Mouse (Mus musculus): ENCODE measurements around the gene Arhgef3. TPM values are rescaled to one million over a fixed set of nuclear protein-coding genes. Genes with fewer than 3 reads are reported as not detected.

The Arhgef3 gene
- total RNA-seq, 2 experiments from 2014 or later, result 25.3 to 45.5 TPM

GRCm38 (mm10) chr14:27262349-27262748 lies 147.7 kb downstream of the Arhgef3 start:
- DNase-seq (ENCODE audit: low spot score in 2 of 2), result no peak

DNA sequence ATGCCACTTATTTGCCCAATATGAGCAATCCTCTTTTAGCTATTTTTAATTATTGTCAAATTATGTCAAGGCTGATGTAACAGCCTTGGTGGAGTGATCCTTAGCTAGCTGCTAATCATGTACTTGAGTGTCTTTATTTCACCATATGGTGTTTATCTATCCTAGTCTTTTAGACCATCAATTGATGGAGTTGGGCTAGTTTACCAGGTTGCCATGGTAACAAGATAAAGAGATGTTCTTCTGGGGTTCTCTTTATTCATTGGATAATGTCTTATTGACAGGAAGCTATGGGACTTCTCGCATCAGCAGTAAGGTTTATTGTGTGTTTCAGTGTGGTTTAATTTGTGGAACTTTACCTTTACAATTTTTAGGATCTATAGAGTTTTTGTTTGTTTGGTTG lies 151.9 kb downstream of the Arhgef3 start:
- DNase-seq (ENCODE audit: low spot score in 2 of 2), result no peak

- no peak for DNase-seq (ENCODE audit: low spot score in 2 of 2)
These were observed 153.4 kb downstream of the Arhgef3 start for GRCm38 (mm10) chr14:27268137-27268536.

DNA sequence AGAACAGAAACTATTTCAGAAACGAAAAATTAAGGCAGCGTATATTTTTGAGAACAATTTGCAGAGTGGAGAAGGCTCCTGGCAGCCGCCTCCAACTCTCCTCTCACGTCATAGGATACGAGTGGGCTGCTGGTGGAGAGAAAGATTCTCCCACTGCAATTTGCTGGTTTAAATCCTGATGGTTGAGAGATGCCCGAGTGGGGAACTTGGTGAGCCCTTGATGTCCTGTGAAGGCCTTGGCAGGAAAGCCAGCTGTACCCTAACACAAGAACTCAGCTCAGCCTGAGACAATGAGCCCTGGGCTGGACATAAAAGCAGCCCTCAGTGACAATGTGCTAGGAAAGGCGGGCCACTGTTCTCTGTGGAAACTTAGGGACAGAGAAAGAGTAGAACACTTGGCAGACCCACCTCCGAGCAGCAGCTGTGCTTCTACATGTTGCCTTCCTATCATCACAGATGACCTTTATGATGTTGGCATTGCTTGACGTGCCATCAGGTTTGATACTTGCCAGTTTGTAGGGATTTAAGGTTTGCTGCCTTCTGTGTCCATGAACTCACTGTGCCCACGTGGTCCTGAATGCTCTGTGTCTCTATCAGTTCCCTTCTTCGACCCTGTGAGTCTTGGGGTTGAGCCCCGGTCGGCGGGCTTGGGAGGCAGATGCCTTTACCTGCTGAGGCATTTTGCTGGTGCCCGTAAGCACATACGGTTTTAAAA lies 154.4 kb downstream of the Arhgef3 start:
- DNase-seq (ENCODE audit: low spot score in 2 of 2), result no peak

DNA sequence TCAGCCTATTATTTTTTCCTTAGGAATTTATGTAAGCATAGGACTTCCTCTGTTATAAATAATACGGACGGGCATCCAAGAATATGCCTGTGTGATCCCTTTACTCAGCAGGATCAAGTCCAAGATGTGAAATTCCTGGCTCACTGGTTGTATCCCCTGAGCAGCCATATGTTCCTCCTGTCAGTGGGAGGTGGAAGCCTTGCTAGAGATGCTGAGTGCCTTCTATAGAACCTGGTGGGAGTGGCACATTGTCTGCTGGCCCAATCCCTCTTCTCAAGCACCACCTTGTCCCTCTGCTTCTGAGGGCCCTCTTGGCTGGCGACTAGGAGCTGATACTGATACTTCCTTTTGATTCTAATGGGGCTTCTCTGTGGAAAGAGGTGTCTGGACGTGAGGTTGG lies 155.1 kb downstream of the Arhgef3 start:
- DNase-seq (ENCODE audit: low spot score in 2 of 2), result no peak

DNA sequence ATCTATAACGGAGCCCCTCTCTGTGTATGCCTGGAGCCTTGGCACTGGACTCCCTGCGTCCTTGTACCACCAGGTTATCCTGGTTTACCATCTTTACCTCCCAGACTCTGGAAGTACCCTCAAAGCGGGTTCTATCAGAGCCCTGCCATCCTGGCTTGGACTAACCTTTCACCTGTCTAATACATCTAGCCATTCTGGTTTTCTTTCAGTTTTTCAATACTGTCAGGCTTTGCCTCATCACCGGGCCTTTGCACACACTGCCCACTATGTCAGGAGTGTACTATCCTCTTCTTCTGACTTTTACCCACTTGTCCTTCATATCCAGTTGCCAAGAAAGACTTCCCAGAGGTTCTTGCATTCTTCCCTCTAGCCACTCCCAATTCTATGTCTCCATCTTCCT lies 155.8 kb downstream of the Arhgef3 start:
- DNase-seq (ENCODE audit: low spot score in 2 of 2), result no peak

DNA sequence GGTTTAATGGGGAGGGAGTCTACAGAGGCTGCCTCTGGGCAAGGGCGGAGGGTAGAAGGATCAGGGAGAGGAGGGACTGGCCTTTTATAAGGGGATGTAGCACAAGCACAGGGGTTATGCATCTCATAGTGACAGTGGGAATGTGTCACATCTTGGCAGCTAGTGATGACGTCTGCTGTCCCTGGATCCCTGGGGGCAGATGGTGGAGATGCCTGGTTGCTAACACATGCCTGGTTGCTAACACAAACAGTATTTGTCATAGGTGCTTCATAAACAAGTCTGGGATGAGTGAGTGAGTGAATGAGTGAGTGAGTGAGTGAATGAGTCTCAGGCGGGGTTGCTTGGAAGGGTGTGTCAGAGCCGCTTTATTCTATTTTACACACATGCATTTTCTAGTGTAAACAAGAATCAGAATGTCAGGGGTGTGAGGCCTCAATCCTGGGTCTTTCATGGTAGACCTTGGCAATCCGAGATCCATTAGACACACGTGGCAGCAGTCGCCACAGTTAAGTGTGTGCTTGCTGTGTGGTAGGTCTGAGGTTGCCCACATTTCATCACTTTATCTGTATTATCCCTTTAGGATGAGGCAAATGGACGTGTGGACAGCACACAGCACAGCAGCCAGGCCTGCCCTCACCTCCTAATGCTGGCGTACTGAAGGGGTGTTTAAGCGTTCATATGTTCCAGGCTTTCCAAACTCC lies 156.8 kb downstream of the Arhgef3 start:
- no peak for DNase-seq (ENCODE audit: low spot score in 2 of 2)

DNA sequence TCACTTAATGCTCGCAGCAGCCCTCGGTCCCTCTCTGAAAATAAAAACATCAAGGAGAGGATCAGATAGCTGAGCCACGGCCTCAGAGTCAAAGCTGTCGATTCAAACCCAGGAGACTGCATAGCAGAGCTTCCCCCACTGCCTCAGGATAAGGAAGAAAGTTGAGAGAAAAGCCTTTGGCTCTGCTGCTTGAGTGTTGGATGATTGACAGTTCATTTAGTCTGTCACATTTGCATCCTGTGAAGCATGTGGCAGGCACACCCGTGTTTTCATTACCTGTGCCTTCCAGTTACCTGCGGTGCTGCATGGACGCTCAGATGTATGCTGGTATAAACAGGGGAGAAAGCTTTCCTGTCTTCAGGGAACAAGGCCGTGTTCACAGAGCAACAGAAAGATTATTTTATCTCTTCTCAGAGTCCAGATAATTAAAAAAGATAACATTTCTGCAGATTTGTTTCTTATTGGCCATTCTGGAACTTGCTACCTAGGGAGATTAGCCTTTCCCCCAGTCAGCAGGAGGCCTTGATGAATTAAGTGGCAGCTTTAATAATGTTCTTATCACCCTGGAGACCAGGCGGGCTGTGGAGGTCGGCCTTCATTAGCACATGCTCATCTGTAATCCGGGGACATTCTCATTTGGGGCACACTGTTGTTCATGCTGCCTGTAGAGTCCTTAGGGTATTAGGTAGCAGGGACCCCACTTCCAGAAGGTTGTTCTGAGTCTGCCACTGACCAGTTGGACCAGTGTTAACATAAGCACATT lies 157.6 kb downstream of the Arhgef3 start:
- DNase-seq (ENCODE audit: low spot score in 2 of 2), result no peak

- no peak for DNase-seq (ENCODE audit: low spot score in 2 of 2)
These were observed 158.1 kb downstream of the Arhgef3 start for GRCm38 (mm10) chr14:27272835-27273138.

- DNase-seq (ENCODE audit: low spot score in 2 of 2), result no peak
These were observed 158.5 kb downstream of the Arhgef3 start for GRCm38 (mm10) chr14:27273169-27273568.

- DNase-seq (ENCODE audit: low spot score in 2 of 2), result no peak
These were observed 162.6 kb downstream of the Arhgef3 start for GRCm38 (mm10) chr14:27277259-27277658.

- no peak for DNase-seq (ENCODE audit: low spot score in 2 of 2)
These were observed 165.6 kb downstream of the Arhgef3 start for GRCm38 (mm10) chr14:27280201-27280890.

DNA sequence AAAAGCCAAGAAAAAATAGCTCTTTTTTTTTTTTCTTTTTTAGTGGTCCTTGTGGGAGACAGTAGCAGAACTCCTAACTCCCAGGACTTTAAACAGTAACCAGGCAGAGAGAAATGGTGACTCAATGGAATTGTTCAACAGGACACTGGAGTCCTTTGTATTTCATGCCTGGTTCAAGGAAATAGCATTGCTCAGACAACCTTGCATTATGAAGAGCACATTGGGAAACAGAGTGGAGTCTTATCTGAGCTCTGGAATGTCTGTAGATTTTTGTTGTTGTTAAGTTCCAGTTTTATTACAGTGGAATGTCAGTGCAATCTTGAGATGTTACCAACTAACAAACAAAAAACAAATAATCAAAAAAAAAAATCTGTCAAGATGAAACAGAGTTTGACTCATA lies 169.3 kb downstream of the Arhgef3 start:
- DNase-seq (ENCODE audit: low spot score in 2 of 2), result no peak

GRCm38 (mm10) chr14:27286202-27286601 lies 171.5 kb downstream of the Arhgef3 start:
- DNase-seq (ENCODE audit: low spot score in 2 of 2), result no peak

- DNase-seq (ENCODE audit: low spot score in 2 of 2), result no peak
These were observed 174.4 kb downstream of the Arhgef3 start for GRCm38 (mm10) chr14:27289053-27289452.

- DNase-seq (ENCODE audit: low spot score in 2 of 2), result no peak
These were observed 177.4 kb downstream of the Arhgef3 start for GRCm38 (mm10) chr14:27292101-27292500.

DNA sequence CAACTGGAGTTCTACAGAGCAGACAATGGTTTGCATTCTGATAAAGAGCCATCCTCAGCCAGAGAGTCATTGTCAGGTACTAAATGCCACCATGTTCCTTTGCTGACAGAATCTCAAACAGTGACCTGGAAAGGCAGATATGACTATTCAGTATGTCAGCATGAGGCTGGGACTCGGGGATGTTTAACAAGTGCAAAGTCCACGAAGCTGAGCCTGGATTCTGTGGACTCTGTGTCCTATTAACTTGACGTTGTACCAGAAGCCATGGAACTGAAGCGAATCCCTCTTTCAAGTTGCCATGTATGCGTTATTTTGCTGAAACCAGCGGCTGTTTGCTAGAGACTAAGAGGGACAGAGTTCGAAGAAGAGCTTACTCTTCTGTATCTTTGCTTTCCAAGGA lies 181.1 kb downstream of the Arhgef3 start:
- DNase-seq (ENCODE audit: low spot score in 2 of 2), result no peak

DNA sequence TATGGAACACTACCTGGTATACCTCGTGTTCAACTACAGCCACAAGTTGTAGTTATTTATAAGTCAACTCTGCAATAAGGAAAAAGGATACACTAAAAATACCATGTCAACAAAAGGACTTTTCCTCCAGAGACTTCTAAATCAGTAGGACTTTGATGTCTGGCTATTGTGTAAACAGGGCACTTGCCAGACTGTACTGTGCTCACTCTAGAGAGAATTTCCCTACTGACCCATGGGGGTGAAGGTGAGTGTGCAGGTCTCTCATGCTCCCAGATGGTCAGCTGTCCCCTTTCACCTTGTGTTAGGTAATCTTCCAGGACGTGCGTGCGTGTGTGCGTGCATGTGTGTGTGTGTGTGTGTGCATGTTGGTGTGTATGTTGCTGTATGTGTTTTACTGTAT lies 182.3 kb downstream of the Arhgef3 start:
- DNase-seq (ENCODE audit: low spot score in 2 of 2), result no peak

GRCm38 (mm10) chr14:27298875-27299274 lies 184.2 kb downstream of the Arhgef3 start:
- DNase-seq (ENCODE audit: low spot score in 2 of 2), result no peak

DNA sequence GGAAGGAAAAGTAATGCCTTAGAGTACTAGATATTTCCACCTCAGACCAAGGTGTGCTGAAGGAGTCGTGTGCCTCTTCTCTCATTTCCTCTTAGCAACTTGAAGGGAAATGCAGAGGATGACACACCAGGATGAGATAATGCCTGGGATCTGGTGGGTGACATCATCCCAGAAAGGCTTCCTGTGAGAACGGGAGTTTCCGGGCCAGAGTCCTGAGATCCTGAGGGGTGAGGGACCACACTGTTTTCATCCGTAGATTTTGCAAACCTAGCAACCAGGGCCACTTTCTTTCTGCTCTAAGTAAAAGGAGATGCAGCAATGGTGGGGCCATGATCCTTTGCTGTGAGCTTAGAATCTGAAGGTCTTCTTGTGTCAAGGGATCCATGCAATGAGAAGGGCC lies 185.0 kb downstream of the Arhgef3 start:
- DNase-seq (ENCODE audit: low spot score in 2 of 2), result no peak

DNA sequence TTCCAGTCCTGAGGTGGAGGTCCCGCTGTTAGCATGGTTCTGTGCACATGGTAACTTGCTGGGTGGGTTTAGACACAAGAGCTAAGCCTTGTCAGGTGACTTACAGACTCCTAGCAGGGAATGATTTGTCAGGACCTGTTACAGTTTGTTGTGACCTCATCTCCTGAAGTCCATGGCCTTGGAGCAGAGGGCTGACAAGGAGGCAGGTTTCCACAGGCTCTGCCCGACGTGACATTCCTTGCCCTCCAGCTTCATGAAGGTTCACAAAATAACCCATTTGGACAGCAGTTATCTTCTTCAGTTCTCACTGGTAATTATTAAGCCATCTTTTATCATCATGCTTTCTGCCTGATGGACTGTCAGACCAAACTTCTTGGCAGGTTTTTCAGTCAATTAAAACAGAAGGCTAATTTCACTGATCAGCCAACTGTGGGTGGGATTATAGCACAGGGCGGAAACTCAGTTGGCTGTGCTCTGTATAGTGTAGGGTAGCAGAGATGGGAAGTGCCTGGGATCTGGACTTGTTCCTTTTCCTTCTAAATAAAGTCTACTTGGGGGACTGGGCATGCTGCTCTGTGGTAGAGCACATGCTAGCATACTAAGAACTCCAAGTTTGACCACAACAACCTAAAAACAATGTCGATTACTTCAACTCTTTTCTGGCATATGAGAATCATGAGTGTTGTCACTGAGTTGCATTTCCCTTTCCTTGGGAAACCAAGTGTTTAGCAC lies 187.2 kb downstream of the Arhgef3 start:
- DNase-seq (ENCODE audit: low spot score in 2 of 2), result no peak

All from adrenal gland, adult 18-20 months (tissue).